19 mouse cellular contexts compared by ENCODE assay signal in the genomic region with DNA sequence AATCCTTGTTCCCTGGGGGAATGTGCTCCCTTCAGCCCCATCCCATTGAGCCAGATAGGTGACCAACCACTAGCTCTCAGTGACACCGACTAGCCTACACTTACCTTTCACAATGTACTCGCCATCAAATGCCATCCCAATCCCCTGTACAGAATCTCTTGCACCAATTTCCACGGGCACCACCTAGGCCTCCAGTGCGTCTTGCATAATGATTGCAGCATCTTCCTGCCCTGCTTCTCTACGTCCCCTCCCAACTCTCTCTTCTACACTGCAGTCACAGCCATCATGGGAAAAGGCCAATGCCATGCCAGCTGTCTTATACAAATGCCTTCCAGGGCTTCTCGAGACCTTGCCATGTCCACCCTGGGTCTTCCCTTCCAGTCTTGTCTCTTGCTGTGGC. TPM values are rescaled to one million over a fixed set of nuclear protein-coding genes. Genes with fewer than 3 reads are reported as not detected.
"Had no signal": no experiment of that assay in that cellular context is flagged by ENCODE, and none has a peak within 500 bp of the region (broad histone marks: within the 10 kb centered on the region; RNA-seq: fewer than 3 reads in every experiment).

No protein-coding gene starts in this region.

- DNase-seq: forebrain, postnatal 0 days; gastrocnemius, adult 2 months; gastrocnemius, postnatal 10 days; gastrocnemius, postnatal 36 days; heart, adult 18-20 months; heart, postnatal 14 days; heart, postnatal 36 days; kidney, adult 11 months; kidney, adult 2 months; kidney, adult 9 months; kidney, postnatal 14 days; kidney, postnatal 36 days; layer of hippocampus, adult 9-11 months; layer of hippocampus, postnatal 36 days; left cerebral cortex, postnatal 4 days had no signal

- ATAC-seq: forebrain, postnatal 0 days; hindbrain, postnatal 0 days; intestine, embryonic 16.5 days had no signal

RNA-seq across cellular contexts. Expression of a gene that starts 47.4 kb away (rescaled TPM):
- total RNA-seq: heart, postnatal 14 days; heart, postnatal 36 days; hematopoietic stem cell, adult 5-6 weeks; liver, adult 2 months had no signal
